Mouse (Mus musculus) forebrain, embryonic 13.5 days (tissue): ENCODE measurements around the gene Nectin3. TPM values are rescaled to one million over a fixed set of nuclear protein-coding genes. Genes with fewer than 3 reads are reported as not detected.

Experiments used
- ATAC-seq: fragments of 200-750 bp; cut with Nextera tagmentation; 2 replicates; pipeline ENCODE4 v1.8.0; 2017
- H3K27ac ChIP-seq: fragments of 300-500 bp; sonication (generic); 2 replicates; pipeline ENCODE4 v1.5.1; 2015; ENCODE audit warnings: inconsistent platforms, mild to moderate bottlenecking, moderate library complexity
- H3K27me3 ChIP-seq: fragments of 300-500 bp; sonication (generic); 2 replicates; pipeline ENCODE4 v1.6.1; 2015; ENCODE audit warnings: mild to moderate bottlenecking, inconsistent platforms
- H3K36me3 ChIP-seq: fragments of 300-500 bp; sonication (generic); 2 replicates; pipeline ENCODE4 v1.6.1; 2015; ENCODE audit warnings: mild to moderate bottlenecking, inconsistent platforms; ENCODE audit not compliant: poor library complexity, severe bottlenecking
- H3K4me1 ChIP-seq: fragments of 300-500 bp; sonication (generic); 2 replicates; pipeline ENCODE4 v1.6.1; 2015; ENCODE audit warnings: inconsistent platforms
- H3K4me2 ChIP-seq: fragments of 300-500 bp; sonication (generic); 2 replicates; pipeline ENCODE4 v1.6.1; 2015; ENCODE audit warnings: inconsistent platforms, mild to moderate bottlenecking, moderate library complexity
- H3K4me3 ChIP-seq: fragments of 300-500 bp; sonication (generic); 2 replicates; pipeline ENCODE4 v1.5.1; 2015; ENCODE audit warnings: mild to moderate bottlenecking, inconsistent platforms
- H3K9ac ChIP-seq: fragments of 300-500 bp; sonication (generic); 2 replicates; pipeline ENCODE4 v1.6.1; 2015; ENCODE audit warnings: mild to moderate bottlenecking, inconsistent platforms
- H3K9me3 ChIP-seq: fragments of 300-500 bp; sonication (generic); replicated peaks from 2 replicates; pipeline ENCODE4 v1.6.1; 2016; ENCODE audit warnings: inconsistent platforms
- WGBS: fragments of 180-500 bp; shearing (Covaris S2); methylation state at CpG from one replicate; pipeline ENCODE4 v1.1.7; 2015; 5-methylcytosine and 5-hydroxymethylcytosine counted together
- polyA plus RNA-seq: library from polyadenylated mRNA; unstranded; fragments of >200 nt; fragmentation: Nextera tagmentation; extraction: Ambion mirVana; gene quantifications from 2 replicates; pipeline ENCODE4 v1.2.1, GENCODE M21; 2015

Gene Nectin3
- polyA plus RNA-seq, 1 experiment from 2014 or later, result 17.4 TPM

- peaks cover 24% of the 10 kb centered on the region for H3K4me1 ChIP-seq
- 0 out of 2 replicates have a peak, but pooled peaks cover 2% of the 10 kb centered on the region for H3K9me3 ChIP-seq
- 0% methylated on average over 42 of the region's 78 CpGs for WGBS
- H3K4me3 ChIP-seq, result peak overlapping the region; percentile 87
- ATAC-seq, result peak; percentile 95
- peak overlapping the region; percentile 94 for H3K9ac ChIP-seq
- peak overlapping the region; percentile 92 for H3K27ac ChIP-seq
- peak overlapping the region; percentile 83 for H3K4me2 ChIP-seq
- no peaks in the 10 kb centered on the region for H3K27me3 ChIP-seq
- H3K36me3 ChIP-seq, result 0 out of 2 replicates have a peak, but pooled peaks cover under 1% of the 10 kb centered on the region
These were observed 1.2 kb downstream of the Nectin3 start for GRCm38 (mm10) chr16:46496889-46497685.

- Histone ChIP-seq H3K9ac (peak overlapping the region; percentile 94), H3K4me1 (peaks cover 24% of the 10 kb centered on the region), H3K36me3 (0 out of 2 replicates have a peak, but pooled peaks cover 3% of the 10 kb centered on the region), H3K9me3 (0 out of 2 replicates have a peak, but pooled peaks cover 4% of the 10 kb centered on the region), H3K27ac (peak overlapping the region; percentile 92), H3K27me3 (no peaks in the 10 kb centered on the region), H3K4me2 (peak overlapping the region; percentile 83), H3K4me3 (peak overlapping the region; percentile 87)
- WGBS, result under 1% methylated on average over 64 of the region's 96 CpGs
- peak; percentile 6 for ATAC-seq
These were observed 2.1 kb downstream of the Nectin3 start for GRCm38 (mm10) chr16:46496031-46496868.

GRCm38 (mm10) chr16:46495201-46495600 is 3.1 kb downstream of the Nectin3 start:
- WGBS, result 11% methylated on average over 3 of the region's 3 CpGs
- Histone ChIP-seq H3K36me3 (0 out of 2 replicates have a peak, but pooled peaks cover 3% of the 10 kb centered on the region), H3K27ac (no peak overlapping the region)

GRCm38 (mm10) chr16:46487436-46488097 is 10.8 kb downstream of the Nectin3 start:
- WGBS, result 54% methylated on average over 3 of the region's 3 CpGs
- peak; percentile 81 for ATAC-seq
- Histone ChIP-seq H3K4me1 (peaks cover 6% of the 10 kb centered on the region), H3K9me3 (0 out of 2 replicates have a peak, but pooled peaks cover 4% of the 10 kb centered on the region), H3K4me3 (no peak overlapping the region), H3K27me3 (no peaks in the 10 kb centered on the region), H3K27ac (no peak overlapping the region), H3K36me3 (0 out of 2 replicates have a peak, but pooled peaks cover 3% of the 10 kb centered on the region), H3K9ac (no peak overlapping the region), H3K4me2 (no peak overlapping the region)

More at GRCm38 (mm10) chr16:46495201-46495600, 3.1 kb downstream of the Nectin3 start:
- ATAC-seq, result no peak
- no peaks in the 10 kb centered on the region for H3K27me3 ChIP-seq
- H3K9ac ChIP-seq, result peak overlapping the region; percentile 94
- H3K4me1 ChIP-seq, result peaks cover 24% of the 10 kb centered on the region
- H3K4me3 ChIP-seq, result peak overlapping the region; percentile 87
- peak overlapping the region; percentile 83 for H3K4me2 ChIP-seq
- 0 out of 2 replicates have a peak, but pooled peaks cover 4% of the 10 kb centered on the region for H3K9me3 ChIP-seq

GRCm38 (mm10) chr16:46477336-46477735 is 21.0 kb downstream of the Nectin3 start:
- 91% methylated on average over 3 of the region's 3 CpGs for WGBS
- H3K27ac ChIP-seq, result no peak overlapping the region
- no peaks in the 10 kb centered on the region for H3K27me3 ChIP-seq
- no peak for ATAC-seq
- no peak overlapping the region for H3K4me2 ChIP-seq
- H3K4me1 ChIP-seq, result no peaks in the 10 kb centered on the region
- H3K4me3 ChIP-seq, result no peak overlapping the region
- H3K36me3 ChIP-seq, result no peaks in the 10 kb centered on the region
- H3K9ac ChIP-seq, result no peak overlapping the region
- no peaks in the 10 kb centered on the region; the same call in 1 of the 2 replicates for H3K9me3 ChIP-seq

- no peak overlapping the region for H3K9ac ChIP-seq
- no peak for ATAC-seq
- no peak overlapping the region for H3K4me3 ChIP-seq
- no peak overlapping the region for H3K4me2 ChIP-seq
- H3K27me3 ChIP-seq, result no peaks in the 10 kb centered on the region
- H3K27ac ChIP-seq, result no peak overlapping the region
- H3K36me3 ChIP-seq, result 0 out of 2 replicates have a peak, but pooled peaks cover 5% of the 10 kb centered on the region
- no peaks in the 10 kb centered on the region for H3K4me1 ChIP-seq
- no peaks in the 10 kb centered on the region for H3K9me3 ChIP-seq
- 92% methylated on average over 3 of the region's 3 CpGs for WGBS
These were observed 46.9 kb downstream of the Nectin3 start for GRCm38 (mm10) chr16:46451421-46451820.

- WGBS, result 96% methylated on average over 6 of the region's 6 CpGs
- Histone ChIP-seq H3K4me3 (no peak overlapping the region), H3K36me3 (0 out of 2 replicates have a peak, but pooled peaks cover 5% of the 10 kb centered on the region), H3K4me2 (no peak overlapping the region), H3K4me1 (no peaks in the 10 kb centered on the region), H3K27me3 (no peaks in the 10 kb centered on the region), H3K9me3 (no peaks in the 10 kb centered on the region), H3K9ac (no peak overlapping the region), H3K27ac (no peak overlapping the region)
- ATAC-seq, result no peak
These were observed 49.3 kb downstream of the Nectin3 start for GRCm38 (mm10) chr16:46449013-46449412.

- WGBS, result 86% methylated on average over 5 of the region's 5 CpGs
- Histone ChIP-seq H3K4me2 (no peak overlapping the region), H3K27me3 (no peaks in the 10 kb centered on the region), H3K4me3 (no peak overlapping the region), H3K4me1 (no peaks in the 10 kb centered on the region), H3K9ac (no peak overlapping the region), H3K27ac (no peak overlapping the region), H3K9me3 (no peaks in the 10 kb centered on the region), H3K36me3 (peaks cover 21% of the 10 kb centered on the region)
- no peak for ATAC-seq
These were observed 67.0 kb downstream of the Nectin3 start for GRCm38 (mm10) chr16:46431317-46431716.

- whole genome bisulfite sequencing, result 91% methylated on average over 3 of the region's 3 CpGs
- H3K4me3 ChIP-seq, result no peak overlapping the region
- H3K9me3 ChIP-seq, result no peaks in the 10 kb centered on the region
- peaks cover 16% of the 10 kb centered on the region for H3K36me3 ChIP-seq
- H3K4me1 ChIP-seq, result no peaks in the 10 kb centered on the region
- no peaks in the 10 kb centered on the region for H3K27me3 ChIP-seq
- H3K4me2 ChIP-seq, result no peak overlapping the region
- ATAC-seq, result no peak
- no peak overlapping the region for H3K9ac ChIP-seq
- H3K27ac ChIP-seq, result no peak overlapping the region
These were observed 82.1 kb downstream of the Nectin3 start for GRCm38 (mm10) chr16:46416177-46416576.

- WGBS, result 36% methylated on average over 3 of the region's 3 CpGs
- peaks cover 6% of the 10 kb centered on the region; the same call in 1 of the 2 replicates for H3K4me1 ChIP-seq
- H3K27me3 ChIP-seq, result no peaks in the 10 kb centered on the region
- H3K36me3 ChIP-seq, result peaks cover 4% of the 10 kb centered on the region; the same call in 1 of the 2 replicates
- H3K4me3 ChIP-seq, result no peak overlapping the region
- H3K27ac ChIP-seq, result no peak overlapping the region
- no peaks in the 10 kb centered on the region for H3K9me3 ChIP-seq
- no peak overlapping the region for H3K4me2 ChIP-seq
- no peak overlapping the region for H3K9ac ChIP-seq
- peak; percentile 27; the same call in 1 of the 2 replicates for ATAC-seq
These were observed 87.6 kb downstream of the Nectin3 start for GRCm38 (mm10) chr16:46410739-46411057.

GRCm38 (mm10) chr16:46410053-46410738 is 88.1 kb downstream of the Nectin3 start:
- Histone ChIP-seq H3K27me3 (no peaks in the 10 kb centered on the region), H3K9ac (no peak overlapping the region), H3K36me3 (peaks cover 4% of the 10 kb centered on the region; the same call in 1 of the 2 replicates), H3K9me3 (no peaks in the 10 kb centered on the region), H3K27ac (no peak overlapping the region), H3K4me2 (no peak overlapping the region), H3K4me1 (peaks cover 6% of the 10 kb centered on the region; the same call in 1 of the 2 replicates), H3K4me3 (no peak overlapping the region)
- ATAC-seq, result peak; percentile 56; the same call in 1 of the 2 replicates
- 67% methylated on average over 6 of the region's 6 CpGs for WGBS
